Mouse (Mus musculus) kidney, adult 2 months (tissue): ENCODE measurements around the gene Tsks. TPM values are rescaled to one million over a fixed set of nuclear protein-coding genes. Genes with fewer than 3 reads are reported as not detected.

ENCODE experiments used
- DNase-seq: peaks from one replicate; pipeline ENCODE4 v3.0.0; 2021
- H3K27ac ChIP-seq: fragments of 200-500 bp; 2 replicates; pipeline ENCODE4 v1.5.1; 2012; ENCODE audit warnings: low read depth, low read length, control low read depth, inconsistent platforms; ENCODE audit not compliant: insufficient read depth
- H3K27me3 ChIP-seq: fragments of 200-500 bp; replicated peaks from 2 replicates; pipeline ENCODE4 v1.6.1; 2012; ENCODE audit warnings: mild to moderate bottlenecking, moderate library complexity, low read length, inconsistent platforms; ENCODE audit not compliant: control insufficient read depth, insufficient read depth
- H3K36me3 ChIP-seq: fragments of 200-500 bp; 2 replicates; pipeline ENCODE4 v1.6.1; 2012; ENCODE audit warnings: mild to moderate bottlenecking, moderate library complexity, low read length, inconsistent platforms; ENCODE audit not compliant: control insufficient read depth, insufficient read depth
- H3K4me1 ChIP-seq: fragments of 200-500 bp; 2 replicates; pipeline ENCODE4 v1.6.1; 2011; ENCODE audit warnings: low read length; ENCODE audit not compliant: control insufficient read depth, insufficient read depth
- H3K4me3 ChIP-seq: fragments of 200-500 bp; 2 replicates; pipeline ENCODE4 v1.5.1; 2011; ENCODE audit warnings: mild to moderate bottlenecking, low read depth, low read length, control low read depth; ENCODE audit not compliant: insufficient read depth
- CTCF ChIP-seq: fragments of 200-500 bp; conservative IDR thresholded peaks from 2 replicates; pipeline ENCODE4 v1.5.1; 2011; ENCODE audit warnings: low read depth, mild to moderate bottlenecking, control low read depth, low read length, moderate library complexity, mixed read lengths; ENCODE audit not compliant: insufficient read depth, insufficient read length
- POLR2A ChIP-seq: fragments of 200-500 bp; IDR thresholded peaks from one replicate; pipeline ENCODE4 v1.6.1; 2011; ENCODE audit warnings: low read depth, low read length, control low read depth
- WGBS: fragments of 180-500 bp; shearing (Covaris S2); methylation state at CpG from one replicate; pipeline ENCODE4 v1.1.7; 2018; 5-methylcytosine and 5-hydroxymethylcytosine counted together
- polyA plus RNA-seq: library from polyadenylated mRNA; depleted of rRNA; stranded (reverse); fragments of >200 nt; gene quantifications from 2 replicates; pipeline ENCODE4 v1.2.3, GENCODE M21; 2012

Tsks gene
- polyA plus RNA-seq, 1 experiment = 0.11 TPM

GRCm38 (mm10) chr7:44975117-44975419 is 32.1 kb downstream of the Tsks start:
- 29% methylated on average over 6 of the region's 6 CpGs for WGBS
- H3K4me3 ChIP-seq = no peak overlapping the region
- H3K36me3 ChIP-seq = peaks cover 1% of the 10 kb centered on the region
- no peak overlapping the region for H3K27ac ChIP-seq
- peaks cover 9% of the 10 kb centered on the region; the same call in 1 of the 2 replicates for H3K4me1 ChIP-seq
- no peak for TF ChIP-seq CTCF
- DNase-seq = no peak
- no peaks in the 10 kb centered on the region for H3K27me3 ChIP-seq

- Histone ChIP-seq H3K27ac (no peak overlapping the region), H3K4me3 (no peak overlapping the region), H3K4me1 (peaks cover 3% of the 10 kb centered on the region; the same call in 1 of the 2 replicates), H3K36me3 (peaks cover 7% of the 10 kb centered on the region), H3K27me3 (no peaks in the 10 kb centered on the region)
- DNase-seq = no peak
- no peak for TF ChIP-seq POLR2A
- no peak for TF ChIP-seq CTCF
- 91% methylated on average over 3 of the region's 3 CpGs for WGBS
Observed at GRCm38 (mm10) chr7:44978300-44978699, 35.3 kb downstream of the Tsks start.

- peaks cover 7% of the 10 kb centered on the region for H3K36me3 ChIP-seq
- no peaks in the 10 kb centered on the region for H3K4me1 ChIP-seq
- H3K27me3 ChIP-seq = no peaks in the 10 kb centered on the region
- 94% methylated on average over 8 of the region's 8 CpGs for WGBS
- no peak for TF ChIP-seq CTCF
- no peak for TF ChIP-seq POLR2A
- H3K4me3 ChIP-seq = no peak overlapping the region
- no peak for DNase-seq
- no peak overlapping the region for H3K27ac ChIP-seq
Observed at GRCm38 (mm10) chr7:44981539-44981938, 38.5 kb downstream of the Tsks start.

GRCm38 (mm10) chr7:44983085-44983484 is 40.1 kb downstream of the Tsks start:
- Histone ChIP-seq H3K36me3 (peaks cover 6% of the 10 kb centered on the region; the same call in 1 of the 2 replicates), H3K27ac (no peak overlapping the region), H3K4me1 (peaks cover 4% of the 10 kb centered on the region; the same call in 1 of the 2 replicates), H3K4me3 (no peak overlapping the region), H3K27me3 (no peaks in the 10 kb centered on the region)
- DNase-seq = peak; percentile 90
- peak; percentile 97 for TF ChIP-seq CTCF
- TF ChIP-seq POLR2A = no peak
- 22% methylated on average over 6 of the region's 6 CpGs for WGBS

- Histone ChIP-seq H3K27ac (no peak overlapping the region), H3K4me1 (peaks cover 7% of the 10 kb centered on the region; the same call in 1 of the 2 replicates), H3K27me3 (no peaks in the 10 kb centered on the region), H3K4me3 (no peak overlapping the region), H3K36me3 (peaks cover 6% of the 10 kb centered on the region; the same call in 1 of the 2 replicates)
- DNase-seq = no peak
- 74% methylated on average over 7 of the region's 7 CpGs for WGBS
- TF ChIP-seq CTCF (no peak), POLR2A (no peak)
Observed at GRCm38 (mm10) chr7:44983944-44984832, 41.2 kb downstream of the Tsks start.

GRCm38 (mm10) chr7:44984833-44985164 is 41.8 kb downstream of the Tsks start:
- DNase-seq = no peak
- Histone ChIP-seq H3K27me3 (no peaks in the 10 kb centered on the region), H3K4me3 (no peak overlapping the region), H3K27ac (no peak overlapping the region), H3K4me1 (peaks cover 8% of the 10 kb centered on the region; the same call in 1 of the 2 replicates), H3K36me3 (peaks cover 6% of the 10 kb centered on the region; the same call in 1 of the 2 replicates)
- no peak for TF ChIP-seq POLR2A
- TF ChIP-seq CTCF = no peak
- WGBS = 45% methylated on average over 3 of the region's 3 CpGs

GRCm38 (mm10) chr7:44985595-44986191 is 42.7 kb downstream of the Tsks start:
- DNase-seq = peak; percentile 67
- peaks cover 8% of the 10 kb centered on the region; the same call in 1 of the 2 replicates for H3K4me1 ChIP-seq
- TF ChIP-seq CTCF (no peak), POLR2A (no peak)
- under 1% methylated on average over 45 of the region's 45 CpGs for WGBS
- H3K27me3 ChIP-seq = no peaks in the 10 kb centered on the region
- peak overlapping the region; percentile 57 for H3K27ac ChIP-seq
- H3K4me3 ChIP-seq = peak overlapping the region; percentile 93
- H3K36me3 ChIP-seq = peaks cover 6% of the 10 kb centered on the region; the same call in 1 of the 2 replicates
